Mouse (Mus musculus) layer of hippocampus, postnatal 25 days (tissue): ENCODE measurements around the gene Lrrfip2. TPM values are rescaled to one million over a fixed set of nuclear protein-coding genes. Genes with fewer than 3 reads are reported as not detected.

Experiments
- DNase-seq, 2 experiments: peaks; one replicate each; pipeline ENCODE4 v3.0.0; 2022; ENCODE audit warnings: mixed read lengths in 2 of 2, low spot score in 1 of 2; ENCODE audit errors: extremely low spot score in 1 of 2
- total RNA-seq, 2 experiments: library from RNA; stranded (reverse); gene quantifications; 2 replicates each; pipeline ENCODE4 v1.2.3; 2021

The Lrrfip2 gene
- total RNA-seq, 2 experiments from 2014 or later = 29.7 to 37.0 TPM

DNA sequence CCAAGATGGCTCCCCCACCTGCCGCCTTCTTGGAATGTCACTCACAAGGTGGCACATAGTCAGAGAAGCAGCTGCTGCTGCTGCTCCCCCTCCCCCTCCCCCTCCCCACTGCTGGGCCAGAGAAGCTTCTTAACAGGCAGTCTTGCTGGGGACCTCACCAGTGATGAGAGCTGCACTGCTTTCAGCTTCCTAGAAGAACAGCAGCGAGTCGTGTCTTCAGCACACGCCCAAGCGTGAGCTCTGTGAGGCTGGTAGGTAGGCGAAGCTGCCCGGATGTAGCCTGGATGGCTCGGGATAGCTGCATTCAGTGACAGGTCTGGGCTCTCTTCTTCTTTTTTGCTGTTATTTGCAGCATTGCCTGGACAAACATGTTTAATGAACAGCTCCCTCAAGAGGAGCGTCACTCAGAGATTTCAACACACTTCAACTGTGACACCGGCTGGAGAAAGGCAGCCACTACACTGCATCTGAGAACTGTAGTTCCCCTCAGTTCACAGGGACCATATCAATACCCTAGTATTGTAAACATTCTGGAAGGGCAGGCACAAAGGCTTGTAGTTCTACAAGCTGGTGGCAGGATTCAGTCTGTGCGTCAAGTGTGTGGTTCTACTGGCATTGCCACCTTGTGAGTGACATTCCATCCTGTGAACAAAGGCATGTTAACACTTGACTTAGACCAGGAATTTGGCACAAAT, 38.5 kb downstream of the Lrrfip2 start:
- DNase-seq = no peak

DNA sequence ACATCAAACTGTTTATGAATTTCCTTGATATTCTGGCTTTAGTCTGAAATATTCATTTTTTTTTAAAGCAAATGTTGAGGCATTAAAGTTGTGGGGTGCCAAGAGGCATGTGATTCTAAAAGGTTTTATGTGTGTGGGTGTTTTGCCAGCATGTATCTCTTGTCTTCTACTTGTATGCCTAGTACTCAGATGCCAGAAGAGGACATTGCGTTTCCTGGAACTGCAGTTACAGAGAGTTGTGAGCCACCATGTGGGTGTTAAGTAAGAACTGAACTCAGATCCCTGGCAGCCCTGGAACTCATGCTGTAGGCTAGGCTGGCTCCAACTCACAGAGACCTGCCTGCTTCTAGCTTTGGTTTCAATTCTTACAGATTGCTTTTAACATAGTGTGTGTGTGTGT, 42.2 kb downstream of the Lrrfip2 start:
- DNase-seq = no peak

DNA sequence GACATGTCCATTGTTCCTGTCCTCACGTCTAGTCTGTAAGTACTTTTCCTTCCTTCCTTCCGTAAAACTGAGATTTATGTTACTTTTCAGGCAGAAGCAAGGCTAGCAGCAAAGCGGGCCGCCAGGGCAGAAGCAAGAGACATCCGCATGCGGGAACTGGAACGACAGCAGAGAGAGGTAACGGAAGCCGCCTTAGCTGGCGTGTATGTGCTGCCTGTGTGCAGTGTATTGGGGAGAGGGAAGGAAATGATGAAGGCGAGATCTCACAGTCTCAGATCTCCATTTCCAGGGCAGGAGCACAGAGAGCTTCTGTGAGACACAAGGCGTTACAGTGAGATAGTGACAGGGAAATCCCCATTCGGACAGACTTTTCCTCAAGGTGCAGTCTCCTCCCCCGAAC, 43.8 kb downstream of the Lrrfip2 start:
- no peak for DNase-seq

DNA sequence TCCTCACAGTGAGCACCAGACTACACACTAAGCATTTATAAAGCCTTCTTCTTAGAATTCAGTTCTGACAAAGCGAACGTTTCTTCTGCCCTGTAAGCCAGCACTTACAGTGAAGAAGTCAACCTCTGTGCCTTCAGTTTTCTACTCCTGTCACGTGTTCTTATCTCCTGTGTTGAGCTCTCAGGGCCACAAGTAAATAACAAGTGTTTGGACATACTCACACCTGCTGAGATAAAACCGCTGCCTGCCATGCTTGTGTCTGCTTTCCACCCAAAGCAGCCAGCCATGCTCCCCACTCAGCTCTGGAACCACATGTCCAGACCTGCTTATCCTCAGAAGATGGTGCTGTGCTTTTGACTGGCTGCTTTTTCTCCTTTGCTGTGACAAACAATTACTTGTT, 49.2 kb downstream of the Lrrfip2 start:
- no peak for DNase-seq

DNA sequence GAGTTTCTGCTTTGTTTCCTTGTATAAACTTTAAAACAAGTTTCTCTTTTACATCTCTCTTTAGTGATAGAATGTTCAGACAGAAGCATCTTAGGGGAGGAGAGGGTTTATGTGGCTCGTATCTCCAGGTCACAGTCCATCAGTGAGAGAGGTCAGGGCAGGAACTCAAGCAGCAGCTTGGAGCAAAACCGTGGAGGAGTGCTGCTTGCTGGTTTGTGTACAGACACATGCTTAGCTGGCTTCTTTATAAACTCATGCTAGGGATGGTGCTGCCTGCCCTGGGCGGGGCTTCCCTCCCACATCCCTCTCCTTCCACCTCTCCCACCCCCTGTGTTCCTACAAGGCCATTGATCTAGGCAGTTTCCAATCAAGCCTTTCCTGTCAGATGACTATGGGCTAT, 53.0 kb downstream of the Lrrfip2 start:
- no peak for DNase-seq

DNA sequence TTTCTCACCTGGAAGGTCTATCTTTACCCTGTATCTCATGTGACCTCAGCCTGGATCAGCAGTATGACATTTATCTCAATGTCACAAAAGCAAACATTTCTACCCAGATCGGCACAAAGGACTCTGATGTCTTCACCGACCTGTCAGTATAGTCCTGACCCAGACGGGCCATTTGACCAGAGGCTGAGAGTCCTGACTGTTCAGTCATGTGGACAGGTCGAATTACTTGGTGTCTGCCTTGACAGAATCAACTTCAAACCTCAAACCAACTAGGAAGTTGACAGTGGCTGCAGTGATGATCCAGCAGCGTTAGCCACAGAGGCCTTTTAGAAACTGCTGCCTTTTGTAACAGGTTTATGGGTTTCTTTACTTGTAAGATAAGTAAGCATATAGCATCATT, 56.7 kb downstream of the Lrrfip2 start:
- DNase-seq = no peak

DNA sequence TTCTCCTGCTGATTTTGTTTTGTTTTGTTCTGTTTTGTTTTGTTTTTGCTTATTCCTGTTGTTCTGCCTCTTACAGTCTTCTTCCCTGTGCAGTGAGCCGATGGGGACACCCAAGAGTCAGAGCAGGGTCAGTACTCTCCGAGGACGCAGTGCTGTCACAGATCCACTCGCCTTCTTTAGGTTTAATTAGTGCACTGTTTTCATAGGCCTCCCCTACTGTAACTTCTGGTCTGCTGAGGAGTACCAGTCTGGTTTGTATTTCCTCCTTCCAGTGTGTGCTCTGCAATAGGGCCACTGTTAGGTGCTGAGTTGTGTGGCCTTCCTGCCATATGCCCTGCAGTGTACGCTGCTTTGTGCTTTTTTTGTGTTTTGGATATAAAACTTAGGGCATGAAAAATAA, 61.6 kb downstream of the Lrrfip2 start:
- no peak for DNase-seq

DNA sequence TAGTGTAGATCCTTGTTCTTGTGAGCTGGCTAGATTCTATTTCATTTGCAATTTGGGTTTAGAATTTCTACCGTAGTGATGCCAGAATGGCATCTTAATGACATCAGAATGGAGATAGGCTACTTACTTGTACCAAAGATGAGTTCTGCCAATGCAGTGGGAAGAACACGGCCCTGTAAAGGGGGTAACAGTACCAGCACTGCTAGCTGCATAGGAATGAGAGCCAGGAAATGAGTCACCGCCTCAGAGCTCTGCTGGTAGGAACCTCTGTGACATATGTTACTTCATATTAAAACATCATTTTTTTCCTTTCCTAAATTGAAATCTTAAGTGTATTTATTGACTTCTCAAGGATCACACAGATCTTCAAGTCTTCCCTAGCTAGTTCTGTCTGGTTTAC, 64.8 kb downstream of the Lrrfip2 start:
- no peak for DNase-seq

DNA sequence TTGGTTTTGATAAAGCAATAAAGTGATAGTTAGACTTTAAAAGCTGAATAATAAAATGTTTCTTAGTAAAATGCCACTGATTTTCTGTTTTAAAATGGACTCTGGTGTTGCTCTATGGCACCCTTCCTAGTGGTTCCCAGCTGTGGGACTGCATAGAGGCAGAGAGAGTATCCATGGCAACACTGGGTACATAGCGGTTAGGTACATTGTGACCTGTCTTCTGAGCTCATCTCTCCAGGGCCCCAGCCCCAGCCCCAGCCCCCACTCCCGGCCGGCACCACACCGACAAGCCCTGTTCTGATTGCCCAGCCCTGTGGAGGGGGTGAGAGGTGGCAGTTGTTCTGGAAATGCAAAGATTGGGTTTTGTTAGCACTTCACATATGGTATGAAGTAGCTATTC, 67.5 kb downstream of the Lrrfip2 start:
- no peak for DNase-seq

DNA sequence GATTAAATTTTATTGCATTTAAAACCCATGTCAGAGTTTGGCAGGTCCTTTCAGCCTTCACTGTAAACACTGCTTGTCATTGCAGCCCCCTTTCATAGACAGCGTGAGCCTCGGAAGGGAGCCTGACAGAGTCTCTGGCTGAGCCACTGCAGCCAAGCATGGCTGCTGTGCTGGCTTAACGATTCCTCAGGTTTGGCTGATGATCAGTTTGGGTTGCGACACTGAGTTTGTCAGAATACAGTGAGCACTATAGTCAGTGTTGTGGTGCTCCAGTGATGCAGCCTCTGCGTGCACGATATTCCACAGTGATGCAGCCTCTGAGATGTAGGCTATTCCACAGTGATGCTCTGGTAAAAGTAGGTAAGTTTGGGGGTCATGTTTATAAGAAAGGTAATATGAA, 69.5 kb downstream of the Lrrfip2 start:
- no peak for DNase-seq

DNA sequence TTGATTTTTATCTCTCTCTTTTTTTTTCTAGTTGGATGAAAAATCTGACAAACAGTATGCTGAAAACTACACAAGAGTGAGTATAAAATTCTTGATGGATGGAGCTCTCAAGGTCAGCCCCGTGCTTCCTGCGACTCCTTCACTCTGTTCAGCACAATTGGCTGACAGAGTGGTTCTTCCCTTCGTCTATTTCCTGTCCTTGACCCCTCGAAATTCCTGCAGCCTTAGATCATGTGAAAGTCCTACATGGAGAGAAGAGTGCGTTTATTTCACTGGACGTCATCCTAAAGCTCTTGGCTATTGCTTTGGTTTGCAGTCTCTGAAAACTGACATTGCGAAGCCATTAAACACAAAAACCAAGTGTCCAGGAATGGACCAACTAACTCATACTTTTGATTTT, 71.3 kb downstream of the Lrrfip2 start:
- no peak for DNase-seq

DNA sequence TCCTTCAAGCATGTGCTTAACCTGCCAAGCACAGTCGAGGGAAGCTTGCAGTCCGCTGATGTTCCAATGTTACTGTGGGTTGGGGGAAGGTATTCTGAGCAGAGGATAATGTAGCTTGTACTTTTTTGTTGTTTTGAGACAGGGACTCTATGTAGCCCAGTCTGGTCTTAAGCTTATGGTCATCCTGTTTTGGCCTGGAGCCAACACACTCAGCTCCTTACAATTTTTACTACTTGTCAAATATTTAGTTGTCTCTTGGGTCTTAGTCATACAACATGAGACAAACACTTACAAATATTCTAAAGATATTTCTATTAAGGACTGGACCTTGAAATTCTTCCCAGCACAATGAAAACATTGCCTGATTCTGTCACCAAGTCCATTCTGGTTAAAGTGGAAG, 75.8 kb downstream of the Lrrfip2 start:
- no peak for DNase-seq

DNA sequence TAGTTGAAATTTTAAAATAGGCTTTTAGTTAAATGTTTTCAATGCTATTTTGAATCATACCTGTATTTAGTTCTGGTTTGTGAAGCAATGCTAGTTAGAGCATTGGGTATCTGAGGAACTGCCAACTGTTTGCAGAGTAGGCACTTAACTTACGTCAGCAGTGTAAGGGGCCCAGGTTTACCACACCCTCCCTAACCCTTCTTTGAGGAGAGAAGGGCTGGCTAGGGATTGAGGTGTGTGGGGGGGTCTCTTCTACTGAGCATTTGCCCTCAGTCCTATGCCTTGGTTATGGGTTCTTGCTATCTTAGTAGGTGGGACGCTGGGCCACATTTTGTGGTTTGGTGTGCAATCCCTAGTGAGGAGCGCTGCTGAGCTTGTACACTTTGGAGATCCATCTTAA, 79.7 kb downstream of the Lrrfip2 start:
- DNase-seq = no peak

DNA sequence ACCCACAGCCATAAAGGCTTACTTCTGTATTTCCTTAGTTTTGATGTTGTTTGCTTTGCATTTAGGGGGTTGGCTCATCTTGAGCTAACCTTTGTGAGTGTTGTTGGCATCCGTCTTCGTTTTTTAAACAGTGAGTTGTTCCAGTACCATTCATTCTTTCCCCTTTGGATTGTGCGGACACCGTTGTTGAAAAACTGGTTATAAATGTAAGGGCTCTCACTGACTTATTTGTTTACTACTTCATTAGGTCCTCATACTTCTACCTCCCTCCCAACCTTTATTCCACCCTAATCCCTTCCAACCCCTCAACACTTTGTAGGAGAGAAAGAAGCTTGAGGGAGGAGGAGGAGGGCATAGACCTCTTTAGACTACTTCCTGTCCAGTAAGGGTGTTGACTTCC, 80.3 kb downstream of the Lrrfip2 start:
- DNase-seq = no peak

DNA sequence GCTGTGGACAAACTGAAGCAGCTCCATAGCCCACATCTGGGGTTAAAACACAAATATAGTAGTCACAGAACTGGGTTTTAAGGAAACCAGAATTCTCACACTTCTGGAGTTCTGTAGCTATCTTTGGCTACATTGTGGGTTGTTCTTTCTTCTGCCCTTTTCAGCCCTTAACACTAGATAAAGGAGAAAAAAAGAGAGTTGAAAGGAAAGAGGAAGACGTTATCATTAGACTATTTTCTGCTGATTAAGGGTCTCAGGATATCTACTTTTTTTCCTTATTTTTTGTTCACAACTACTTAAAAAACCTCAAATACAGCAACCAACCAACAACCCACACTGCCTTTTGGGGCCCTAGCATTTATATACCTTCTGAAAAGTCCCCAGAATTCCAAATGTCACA, 80.9 kb downstream of the Lrrfip2 start:
- no peak for DNase-seq

DNA sequence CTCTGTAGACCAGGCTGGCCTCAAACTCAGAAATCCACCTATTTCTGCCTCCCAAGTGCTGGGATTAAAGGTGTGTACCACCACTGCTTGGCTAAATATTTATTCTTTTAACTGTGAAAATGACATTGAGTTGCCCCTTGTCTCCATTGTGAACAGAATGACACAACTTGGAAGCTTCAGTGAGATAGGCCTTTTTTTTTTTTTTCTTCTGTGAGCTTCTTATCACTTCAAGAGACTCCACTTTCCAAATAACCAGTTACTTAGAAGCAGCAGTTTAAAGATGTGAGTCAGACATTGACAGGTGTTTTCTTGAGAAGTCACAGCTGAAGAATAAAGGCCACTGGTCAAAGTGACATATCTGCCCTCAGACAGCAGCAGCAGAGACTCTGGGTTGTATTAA, 82.8 kb downstream of the Lrrfip2 start:
- no peak for DNase-seq

DNA sequence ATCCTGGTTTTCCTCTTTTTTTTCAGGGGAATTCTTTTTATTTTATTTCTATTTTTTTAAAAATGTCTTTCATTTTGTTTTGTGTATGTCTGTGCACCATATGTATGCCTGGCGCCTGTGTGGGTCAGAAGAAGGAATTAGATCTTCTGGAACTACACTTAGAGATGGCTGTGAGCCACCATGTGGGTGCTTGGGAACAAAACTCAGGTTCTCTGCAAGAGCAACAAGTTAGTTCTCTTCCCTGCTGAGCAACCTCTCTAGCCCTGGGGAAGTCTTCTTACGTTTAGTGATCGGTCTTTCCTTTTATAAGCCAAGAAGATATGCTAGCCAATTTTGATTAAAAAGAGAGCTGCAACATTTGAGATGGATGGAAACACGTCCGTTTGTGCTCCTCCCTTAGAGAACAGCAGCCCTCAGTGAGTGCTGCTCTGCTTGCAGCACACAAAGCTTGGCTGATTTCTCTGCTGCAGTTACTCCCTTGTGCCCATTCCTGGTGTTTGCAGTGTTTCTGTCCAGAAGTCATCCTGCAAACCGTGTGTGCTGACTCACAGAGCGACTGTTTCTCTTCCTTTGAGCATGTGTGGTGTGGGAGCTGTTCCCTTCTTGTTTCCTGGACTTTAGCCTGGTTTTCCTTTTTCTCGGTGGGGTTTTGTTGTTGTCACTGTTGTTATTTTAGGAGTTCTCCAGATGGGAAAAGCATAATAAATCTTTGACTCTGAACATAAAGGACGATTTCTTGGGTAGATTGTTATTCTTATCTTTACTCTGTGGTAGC, 87.4 kb downstream of the Lrrfip2 start:
- DNase-seq = no peak

DNA sequence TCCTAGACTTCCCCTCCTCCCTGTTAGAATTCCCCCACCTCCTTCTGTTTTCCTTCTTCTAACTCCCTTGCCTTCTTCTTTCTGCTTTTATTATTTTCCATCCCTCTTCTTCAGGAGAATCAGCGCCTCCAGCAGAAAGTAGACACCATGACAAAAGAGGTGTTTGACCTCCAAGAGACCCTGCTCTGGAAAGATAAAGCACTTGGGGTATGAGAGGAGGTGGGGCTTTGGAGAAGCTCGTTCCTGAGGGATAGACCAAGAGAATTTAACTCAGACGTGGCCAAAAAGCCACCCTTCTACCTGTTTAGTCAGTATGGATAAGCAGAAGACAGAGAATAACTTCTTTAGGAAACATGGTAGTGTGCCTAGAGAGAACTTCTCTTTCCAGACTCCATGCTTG, 90.3 kb downstream of the Lrrfip2 start:
- no peak for DNase-seq

DNA sequence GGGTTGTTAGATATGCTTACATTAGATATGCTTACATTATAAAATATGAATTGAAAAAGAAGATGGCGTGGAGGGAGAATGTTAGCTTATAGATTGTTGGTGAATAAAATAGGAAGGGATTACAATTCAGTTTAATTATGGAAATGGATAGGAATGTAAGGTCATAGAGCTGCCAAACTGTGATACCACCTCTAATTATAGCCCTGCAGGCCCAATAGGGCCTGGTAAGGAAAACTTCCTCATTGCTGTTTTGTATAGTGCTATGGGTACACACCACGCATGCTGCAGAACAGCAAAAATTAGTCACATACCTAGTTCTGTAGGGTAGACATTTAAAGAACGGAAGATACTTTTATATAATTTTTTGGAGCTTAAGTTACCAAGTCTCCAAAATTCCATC, 90.8 kb downstream of the Lrrfip2 start:
- no peak for DNase-seq

DNA sequence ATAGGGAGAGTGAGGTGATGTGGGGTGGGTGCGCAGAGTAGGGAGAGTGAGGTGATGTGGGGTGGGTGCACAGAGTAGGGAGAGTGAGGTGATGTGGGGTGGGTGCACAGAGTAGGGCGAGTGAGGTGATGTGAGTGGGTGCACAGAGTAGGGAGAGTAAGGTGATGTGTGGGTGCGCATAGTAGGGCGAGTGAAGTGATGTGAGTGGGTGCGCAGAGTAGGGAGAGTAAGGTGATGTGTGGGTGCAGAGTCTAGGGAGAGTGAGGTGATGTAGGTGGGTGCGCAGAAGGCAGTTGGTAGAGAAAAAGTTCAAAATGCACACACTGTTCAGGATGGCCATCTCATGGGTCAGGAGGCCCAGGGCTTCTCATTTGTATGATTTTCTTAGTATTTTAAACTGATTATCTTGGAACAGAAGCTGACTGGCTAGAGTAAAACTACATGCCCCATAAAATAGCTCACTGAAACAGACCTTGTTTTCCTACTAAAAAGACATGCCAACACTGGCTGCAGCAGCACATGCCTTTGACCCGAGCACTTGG, 91.8 kb downstream of the Lrrfip2 start:
- no peak for DNase-seq

DNA sequence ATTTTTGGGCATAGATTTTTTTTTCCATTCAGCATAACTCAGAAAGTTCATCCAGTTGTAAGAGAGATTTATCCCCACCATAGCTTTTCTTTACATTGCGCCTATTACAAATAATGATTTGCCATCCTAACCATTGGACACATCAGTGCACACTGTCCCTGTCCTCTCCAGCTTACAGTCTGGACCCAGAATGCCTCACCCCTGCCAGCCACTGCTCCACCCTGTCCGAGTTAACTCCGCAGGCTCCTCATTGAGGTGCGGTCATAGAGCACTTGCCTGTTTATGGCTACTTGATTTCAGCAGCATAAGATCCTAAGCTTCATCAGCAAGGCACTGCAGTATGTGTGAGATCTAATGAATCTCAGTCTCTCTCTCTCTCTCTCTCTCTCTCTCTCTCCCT, 93.0 kb downstream of the Lrrfip2 start:
- DNase-seq = no peak
